Mouse (Mus musculus) intestine, embryonic 16.5 days (tissue): Measurements from ENCODE around the gene Trabd2b. TPM values are rescaled to one million over a fixed set of nuclear protein-coding genes. Genes with fewer than 3 reads are reported as not detected.

Source experiments
- ATAC-seq: fragments of 200-750 bp; cut with Nextera tagmentation; 2 replicates; pipeline ENCODE4 v1.8.0; 2017; ENCODE audit warnings: moderate TSS enrichment, moderate library complexity
- H3K27ac ChIP-seq: fragments of 300-500 bp; sonication (generic); 2 replicates; pipeline ENCODE4 v1.5.1; 2014; ENCODE audit warnings: mild to moderate bottlenecking, low read length
- H3K27me3 ChIP-seq: fragments of 300-500 bp; sonication (generic); replicated peaks from 2 replicates; pipeline ENCODE4 v1.6.1; 2014; ENCODE audit warnings: low read length, control low read depth, mixed read lengths; ENCODE audit not compliant: control insufficient read depth, insufficient read depth
- H3K36me3 ChIP-seq: fragments of 300-500 bp; sonication (generic); 2 replicates; pipeline ENCODE4 v1.6.1; 2014; ENCODE audit warnings: low read length, control low read depth; ENCODE audit not compliant: control insufficient read depth, insufficient read depth
- H3K4me1 ChIP-seq: fragments of 300-500 bp; sonication (generic); 2 replicates; pipeline ENCODE4 v1.6.1; 2014; ENCODE audit warnings: low read length, control low read depth, mixed read lengths; ENCODE audit not compliant: control insufficient read depth, insufficient read depth
- H3K4me2 ChIP-seq: fragments of 300-500 bp; sonication (generic); 2 replicates; pipeline ENCODE4 v1.6.1; 2014; ENCODE audit warnings: low read depth, low read length, control low read depth
- H3K4me3 ChIP-seq: fragments of 300-500 bp; sonication (generic); 2 replicates; pipeline ENCODE4 v1.5.1; 2014; ENCODE audit warnings: mild to moderate bottlenecking, low read length
- H3K9ac ChIP-seq: fragments of 300-500 bp; sonication (generic); 2 replicates; pipeline ENCODE4 v1.6.1; 2014; ENCODE audit warnings: low read depth, low read length
- H3K9me3 ChIP-seq: fragments of 300-500 bp; sonication (generic); 2 replicates; pipeline ENCODE4 v1.6.1; 2016; ENCODE audit warnings: low read length, control low read depth; ENCODE audit not compliant: control insufficient read depth
- WGBS: fragments of 180-500 bp; shearing (Covaris S2); extraction: QIAGEN DNeasy Blood & Tissue Kit; methylation state at CpG from one replicate; pipeline ENCODE4 v1.1.7; 2014; 5-methylcytosine and 5-hydroxymethylcytosine counted together
- polyA plus RNA-seq: library from polyadenylated mRNA; unstranded; fragments of >200 nt; fragmentation: Nextera tagmentation; extraction: Ambion mirVana; gene quantifications from 2 replicates; pipeline ENCODE4 v1.2.1, GENCODE M21; 2015

Gene Trabd2b
- polyA plus RNA-seq, 1 experiment from 2014 or later: 0.37 TPM

DNA sequence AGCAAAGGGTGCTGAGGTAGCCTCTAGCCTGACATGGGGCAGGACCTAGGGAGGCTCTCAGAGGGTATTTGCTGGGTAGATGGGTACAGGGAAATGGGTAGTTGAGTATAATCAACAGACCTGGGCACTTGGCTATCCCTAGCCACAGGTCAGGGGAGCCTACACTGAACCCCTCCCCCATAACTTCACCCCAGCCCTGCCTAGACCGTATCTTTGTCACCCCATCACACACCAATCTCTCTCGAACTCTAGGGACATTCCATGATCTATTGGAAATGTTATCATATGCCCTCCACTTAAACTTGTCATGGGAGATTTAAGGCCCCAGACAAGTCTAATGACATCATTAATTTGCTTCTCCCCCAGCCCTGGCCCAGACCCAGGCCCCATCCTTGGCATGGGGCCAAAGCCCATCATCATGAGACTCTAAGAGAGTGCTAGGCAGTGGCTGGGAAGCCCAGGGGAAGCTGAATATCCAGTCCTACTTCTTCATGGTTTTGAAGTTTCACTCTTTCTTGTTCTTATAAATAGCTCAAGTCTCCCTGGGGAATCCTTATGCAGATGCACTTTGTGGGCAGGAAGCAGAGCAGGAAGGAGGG is 177.1 kb downstream of the Trabd2b start:
- Histone ChIP-seq H3K4me3 (no peak overlapping the region), H3K27ac (no peak overlapping the region), H3K4me2 (no peak overlapping the region), H3K9me3 (no peaks in the 10 kb centered on the region), H3K27me3 (no peaks in the 10 kb centered on the region), H3K36me3 (no peaks in the 10 kb centered on the region), H3K4me1 (peaks cover under 1% of the 10 kb centered on the region; the same call in 1 of the 2 replicates), H3K9ac (no peak overlapping the region)
- peak; percentile 44; the same call in 1 of the 2 replicates for ATAC-seq
- 29% methylated on average over 2 of the region's 2 CpGs for WGBS

DNA sequence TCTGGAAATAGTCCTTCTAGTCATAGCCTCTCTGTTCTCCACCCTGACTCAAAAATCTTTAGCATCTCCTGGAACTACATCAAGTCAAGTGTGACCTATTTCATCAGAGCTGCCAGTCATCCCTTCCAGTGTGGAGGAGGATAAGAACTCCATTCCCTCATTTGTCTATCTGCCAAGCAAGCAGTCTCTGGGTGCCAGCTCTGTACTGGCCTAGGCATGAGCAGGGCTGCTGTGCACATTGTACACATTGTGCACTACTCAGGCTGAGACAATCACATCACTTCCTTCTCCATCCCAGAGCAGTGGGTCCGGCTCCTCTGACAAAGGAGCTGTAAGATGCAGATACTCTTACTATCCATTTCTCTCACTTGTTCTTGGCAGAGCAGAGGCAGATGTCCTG is 178.2 kb downstream of the Trabd2b start:
- H3K9ac ChIP-seq: no peak overlapping the region
- no peak for ATAC-seq
- H3K4me1 ChIP-seq: no peaks in the 10 kb centered on the region
- H3K27ac ChIP-seq: no peak overlapping the region
- 55% methylated on average over 1 of the region's 1 CpGs for WGBS
- H3K4me3 ChIP-seq: no peak overlapping the region
- no peak overlapping the region for H3K4me2 ChIP-seq
- H3K9me3 ChIP-seq: no peaks in the 10 kb centered on the region
- H3K27me3 ChIP-seq: no peaks in the 10 kb centered on the region
- H3K36me3 ChIP-seq: no peaks in the 10 kb centered on the region

DNA sequence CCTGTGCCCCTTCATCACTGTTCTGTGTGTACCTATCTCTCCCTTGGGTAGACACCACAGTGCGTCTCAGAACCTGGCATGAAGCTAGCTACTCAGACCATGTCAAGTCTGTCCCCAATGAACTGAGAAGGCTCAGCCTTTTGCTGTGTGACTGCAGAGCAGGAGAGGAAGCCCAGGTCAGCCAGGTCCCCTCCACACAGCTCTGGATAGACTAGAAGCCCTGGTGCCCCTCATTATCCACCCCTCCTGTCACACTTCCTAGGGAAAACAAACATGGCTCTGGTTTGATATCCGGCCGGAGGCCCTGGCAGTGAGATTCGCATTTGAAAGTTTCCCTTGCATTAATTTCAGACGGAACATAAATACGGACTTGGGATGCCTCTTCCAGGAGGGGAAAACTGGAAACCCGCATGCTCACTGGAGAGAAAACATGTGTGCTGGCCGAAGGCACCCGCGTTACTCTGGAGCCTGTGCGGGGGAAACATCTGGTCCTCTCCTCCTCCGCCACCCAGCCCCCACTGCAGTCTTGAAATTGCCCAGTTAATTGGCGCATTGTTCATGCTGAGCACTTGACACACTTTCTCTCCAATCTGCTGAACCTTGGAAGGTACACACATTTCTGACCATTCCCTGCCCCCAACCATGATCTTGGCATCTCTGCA is 187.2 kb downstream of the Trabd2b start:
- no peak overlapping the region for H3K4me3 ChIP-seq
- no peak overlapping the region for H3K27ac ChIP-seq
- H3K9ac ChIP-seq: no peak overlapping the region
- no peak for ATAC-seq
- H3K9me3 ChIP-seq: no peaks in the 10 kb centered on the region
- no peaks in the 10 kb centered on the region for H3K27me3 ChIP-seq
- H3K4me2 ChIP-seq: no peak overlapping the region
- 0 out of 2 replicates have a peak, but pooled peaks cover 3% of the 10 kb centered on the region for H3K4me1 ChIP-seq
- no peaks in the 10 kb centered on the region for H3K36me3 ChIP-seq
- WGBS: 54% methylated on average over 13 of the region's 13 CpGs

DNA sequence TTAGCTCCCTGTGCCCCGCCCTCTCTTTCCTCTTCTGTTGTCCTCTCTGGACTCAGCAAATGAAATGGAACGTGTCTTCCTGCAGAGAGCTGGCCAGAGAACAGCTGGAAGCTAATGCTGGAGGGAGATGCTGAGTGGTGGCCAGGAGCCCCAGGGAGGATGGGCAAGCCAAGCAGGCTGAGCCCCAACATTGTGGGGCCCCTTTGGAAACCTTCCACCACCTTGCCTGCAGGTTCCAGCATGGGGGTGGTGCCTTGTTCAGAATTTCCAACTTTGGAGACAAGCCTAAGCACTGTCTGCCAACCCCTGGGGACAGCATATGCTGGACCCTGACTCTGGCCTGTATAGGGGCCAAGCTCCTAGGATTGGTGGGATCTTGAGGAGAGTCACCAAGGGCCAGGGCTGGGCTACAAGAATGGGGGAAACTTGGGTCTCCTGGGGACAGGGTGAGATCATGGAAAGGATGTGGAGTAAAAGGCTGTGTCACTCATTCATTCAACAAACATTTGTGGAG is 188.7 kb downstream of the Trabd2b start:
- no peak overlapping the region for H3K27ac ChIP-seq
- H3K4me1 ChIP-seq: 0 out of 2 replicates have a peak, but pooled peaks cover 3% of the 10 kb centered on the region
- H3K4me2 ChIP-seq: no peak overlapping the region
- H3K4me3 ChIP-seq: no peak overlapping the region
- peak; percentile 10; the same call in 1 of the 2 replicates for ATAC-seq
- 45% methylated on average over 2 of the region's 2 CpGs for WGBS
- H3K9me3 ChIP-seq: no peaks in the 10 kb centered on the region
- H3K27me3 ChIP-seq: no peaks in the 10 kb centered on the region
- H3K9ac ChIP-seq: no peak overlapping the region
- H3K36me3 ChIP-seq: no peaks in the 10 kb centered on the region

DNA sequence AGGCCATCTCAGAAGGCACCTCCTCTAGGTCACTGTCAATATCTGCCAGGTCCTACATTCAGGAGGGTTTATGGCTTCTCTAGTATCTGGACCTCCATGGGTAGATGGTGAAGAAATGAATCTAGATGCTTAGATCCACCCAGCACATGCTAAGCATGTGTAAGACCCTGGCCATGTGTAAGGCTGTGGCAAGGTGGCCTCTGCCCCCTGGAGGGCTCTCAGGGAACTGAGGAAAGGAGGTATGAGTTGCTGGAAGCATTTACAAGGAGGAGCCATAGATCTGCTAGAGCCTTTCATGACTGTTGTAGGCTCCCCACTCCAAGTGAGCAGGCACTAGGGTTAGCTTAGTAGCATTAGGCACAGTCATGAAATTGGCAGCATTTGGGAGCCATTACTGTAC is 192.6 kb downstream of the Trabd2b start:
- H3K4me2 ChIP-seq: no peak overlapping the region
- H3K4me1 ChIP-seq: peaks cover 6% of the 10 kb centered on the region; the same call in 1 of the 2 replicates
- H3K9me3 ChIP-seq: no peaks in the 10 kb centered on the region
- H3K9ac ChIP-seq: no peak overlapping the region
- no peaks in the 10 kb centered on the region for H3K27me3 ChIP-seq
- H3K4me3 ChIP-seq: no peak overlapping the region
- no peak for ATAC-seq
- H3K36me3 ChIP-seq: no peaks in the 10 kb centered on the region
- no peak overlapping the region for H3K27ac ChIP-seq

DNA sequence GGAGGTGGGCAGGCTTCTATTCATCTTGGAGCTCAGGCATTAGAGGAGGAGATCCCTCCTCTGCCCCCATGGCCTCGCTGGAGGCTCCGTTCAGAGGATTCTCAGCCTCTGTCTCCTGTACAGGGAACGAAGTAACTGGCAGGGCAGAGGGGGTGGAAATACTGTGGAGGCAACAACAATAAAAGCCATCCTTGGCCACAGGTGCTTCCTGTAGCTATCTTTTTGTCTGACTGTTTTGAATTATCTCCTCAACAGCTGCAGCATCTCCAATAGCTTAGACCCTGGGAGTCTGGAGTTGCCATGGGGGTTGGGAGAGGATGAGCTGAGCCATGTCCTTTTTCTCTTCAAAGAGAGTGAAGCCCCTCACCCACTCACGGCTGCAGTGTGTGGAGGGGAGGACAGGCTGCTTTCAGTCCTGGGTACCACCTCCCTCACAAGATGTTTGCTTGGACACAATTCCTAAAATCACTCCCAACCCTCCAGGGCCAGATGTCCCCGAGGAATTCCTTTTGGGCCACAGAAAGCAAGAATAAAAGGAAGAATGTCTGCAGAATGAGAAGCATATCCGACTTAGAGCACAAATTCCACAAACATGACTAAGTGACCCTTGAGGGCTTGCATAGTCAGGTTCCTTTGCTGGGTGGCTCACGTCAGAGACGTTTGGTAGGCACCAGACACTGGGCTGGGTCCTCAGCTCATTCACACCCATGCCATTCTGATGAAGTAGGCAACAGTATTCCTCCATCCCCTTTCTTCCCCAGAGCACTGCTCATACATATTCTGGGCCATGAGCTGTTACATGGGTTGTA is 194.9 kb downstream of the Trabd2b start:
- no peaks in the 10 kb centered on the region for H3K36me3 ChIP-seq
- ATAC-seq: no peak
- no peak overlapping the region for H3K9ac ChIP-seq
- H3K4me1 ChIP-seq: peaks cover 5% of the 10 kb centered on the region; the same call in 1 of the 2 replicates
- no peaks in the 10 kb centered on the region for H3K9me3 ChIP-seq
- no peak overlapping the region for H3K27ac ChIP-seq
- WGBS: 31% methylated on average over 8 of the region's 8 CpGs
- H3K27me3 ChIP-seq: no peaks in the 10 kb centered on the region
- H3K4me3 ChIP-seq: no peak overlapping the region
- H3K4me2 ChIP-seq: no peak overlapping the region

DNA sequence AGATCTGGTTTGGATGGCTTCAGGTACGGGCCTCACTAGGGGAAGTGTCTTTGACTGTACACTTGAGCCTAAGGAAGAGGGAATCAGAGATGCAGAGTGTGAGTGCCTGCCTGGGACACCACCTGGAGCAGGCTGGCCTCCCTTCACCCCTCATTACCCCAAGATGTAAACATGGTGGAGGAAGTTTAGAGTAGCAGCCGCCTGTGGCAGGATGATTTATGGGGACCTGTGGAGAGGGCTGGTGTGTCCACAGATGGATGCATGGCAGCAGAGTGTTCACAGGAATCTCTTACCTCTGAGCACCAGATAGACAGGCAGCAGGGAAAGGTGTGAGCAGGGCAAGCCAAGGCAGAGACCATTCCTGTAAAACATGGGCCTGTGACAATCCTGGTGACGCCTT is 199.1 kb downstream of the Trabd2b start:
- Histone ChIP-seq H3K27ac (no peak overlapping the region), H3K4me3 (no peak overlapping the region), H3K4me2 (no peak overlapping the region), H3K27me3 (no peaks in the 10 kb centered on the region), H3K4me1 (peaks cover 5% of the 10 kb centered on the region; the same call in 1 of the 2 replicates), H3K9ac (no peak overlapping the region), H3K36me3 (no peaks in the 10 kb centered on the region), H3K9me3 (no peaks in the 10 kb centered on the region)
- ATAC-seq: no peak; the same call in 1 of the 2 replicates
- 57% methylated on average over 3 of the region's 3 CpGs for WGBS

DNA sequence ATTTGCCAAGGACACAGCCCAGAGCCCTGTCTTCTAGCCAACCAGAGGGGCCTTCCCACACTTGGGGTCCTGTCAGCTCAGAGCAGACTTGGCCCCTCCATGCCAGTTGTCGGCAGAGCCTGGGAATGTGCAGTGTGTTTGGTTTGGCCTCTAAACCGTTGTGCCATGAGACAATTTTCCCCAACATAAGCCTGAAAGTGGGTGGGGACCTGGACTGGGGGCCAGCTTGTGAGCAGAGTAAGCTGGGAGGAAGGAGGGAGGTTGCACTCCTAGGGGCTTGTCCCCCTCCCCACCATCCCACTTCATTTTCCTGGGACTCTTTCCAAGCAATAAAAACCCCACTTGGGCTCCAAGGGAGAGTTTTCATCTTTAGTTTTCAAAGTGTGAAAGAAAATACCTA is 201.3 kb downstream of the Trabd2b start:
- Histone ChIP-seq H3K4me3 (no peak overlapping the region), H3K9me3 (no peaks in the 10 kb centered on the region), H3K36me3 (no peaks in the 10 kb centered on the region), H3K4me2 (no peak overlapping the region), H3K27ac (no peak overlapping the region), H3K9ac (no peak overlapping the region), H3K27me3 (no peaks in the 10 kb centered on the region), H3K4me1 (no peaks in the 10 kb centered on the region)
- WGBS: 78% methylated on average over 2 of the region's 2 CpGs
- no peak for ATAC-seq

DNA sequence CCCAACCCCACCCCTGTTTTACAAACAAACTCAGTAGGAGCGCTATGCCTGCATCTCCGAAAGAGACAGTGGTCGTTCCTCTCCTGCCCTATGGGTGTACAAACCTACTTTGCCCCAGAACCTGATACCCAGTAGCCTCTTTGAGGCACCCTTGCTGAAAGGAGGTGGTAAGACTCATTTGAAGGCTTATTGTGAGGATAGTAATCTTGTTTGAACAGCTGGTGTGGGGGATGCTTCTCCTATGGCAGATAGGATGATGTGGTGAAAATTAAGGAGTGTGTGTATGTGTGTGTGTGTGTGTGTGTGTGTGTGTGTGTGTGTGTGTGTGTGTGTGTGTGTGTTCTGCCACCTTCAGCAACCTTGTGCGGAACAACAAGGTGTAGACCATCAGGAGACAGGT is 202.8 kb downstream of the Trabd2b start:
- 76% methylated on average over 4 of the region's 4 CpGs for WGBS
- no peaks in the 10 kb centered on the region for H3K36me3 ChIP-seq
- H3K27me3 ChIP-seq: no peaks in the 10 kb centered on the region
- H3K4me1 ChIP-seq: no peaks in the 10 kb centered on the region
- no peak for ATAC-seq
- no peak overlapping the region for H3K27ac ChIP-seq
- H3K9ac ChIP-seq: no peak overlapping the region
- no peaks in the 10 kb centered on the region for H3K9me3 ChIP-seq
- H3K4me2 ChIP-seq: no peak overlapping the region
- no peak overlapping the region for H3K4me3 ChIP-seq
